Mouse (Mus musculus) monocyte, adult 2 months (primary cell): ENCODE results near the gene Olfr1258.
"Not testable (repeated sequence)": the region's sequence is repeated elsewhere in the genome, so short reads cannot be mapped to it uniquely, and the experiment has no call there.

ENCODE experiments used
- DNase-seq, 2 experiments: peaks; one replicate each; pipeline ENCODE4 v3.0.0; 2022; ENCODE audit warnings: low spot score in 2 of 2, low read depth in 1 of 2

Olfr1258 gene

DNA sequence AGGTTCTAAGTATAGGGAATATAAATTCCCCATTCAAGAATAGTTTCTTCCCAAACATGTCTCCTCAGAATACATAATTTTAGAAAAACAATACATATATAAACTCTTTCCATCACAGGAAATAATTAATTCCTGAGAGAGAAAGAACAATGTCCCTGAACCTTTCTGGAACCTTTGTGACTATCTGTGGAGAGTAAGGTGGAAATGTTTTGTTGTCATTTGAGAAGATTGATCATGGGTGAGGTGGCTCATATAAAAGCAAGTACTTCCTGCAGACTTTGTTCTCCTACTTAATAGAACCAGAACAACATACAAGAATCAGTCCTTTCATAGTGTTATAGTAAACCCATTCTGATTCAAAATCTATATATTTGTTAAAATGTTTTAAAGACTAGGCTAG is at the start of gene Olfr1258:
Gene Olfr1258, plus strand, starts transcription at position 301 of the 400 bp plus-strand sequence.
- DNase-seq, result no peak

DNA sequence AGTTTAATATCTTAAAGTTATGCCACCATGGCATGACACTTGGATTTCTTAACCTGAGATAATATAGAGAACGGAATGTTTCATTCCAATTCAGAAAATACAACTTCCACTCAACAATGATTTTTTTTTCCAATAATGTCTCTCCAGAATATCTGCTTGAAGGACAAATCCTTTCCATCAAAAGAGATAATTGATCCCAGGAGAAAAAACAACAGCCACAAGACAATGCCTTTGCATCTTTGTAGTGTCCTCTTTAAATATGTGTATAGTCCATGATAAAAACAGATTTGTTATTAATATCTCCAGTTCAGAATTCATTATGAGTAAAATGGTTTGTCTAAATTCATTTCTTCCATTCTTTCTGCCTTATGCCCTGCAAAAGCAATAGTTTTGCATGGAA is 49.0 kb upstream of the Olfr1258 start, which contains the start of gene Olfr1257:
Gene Olfr1257, plus strand, starts transcription at position 301 of the 400 bp plus-strand sequence.
- DNase-seq, result no peak

DNA sequence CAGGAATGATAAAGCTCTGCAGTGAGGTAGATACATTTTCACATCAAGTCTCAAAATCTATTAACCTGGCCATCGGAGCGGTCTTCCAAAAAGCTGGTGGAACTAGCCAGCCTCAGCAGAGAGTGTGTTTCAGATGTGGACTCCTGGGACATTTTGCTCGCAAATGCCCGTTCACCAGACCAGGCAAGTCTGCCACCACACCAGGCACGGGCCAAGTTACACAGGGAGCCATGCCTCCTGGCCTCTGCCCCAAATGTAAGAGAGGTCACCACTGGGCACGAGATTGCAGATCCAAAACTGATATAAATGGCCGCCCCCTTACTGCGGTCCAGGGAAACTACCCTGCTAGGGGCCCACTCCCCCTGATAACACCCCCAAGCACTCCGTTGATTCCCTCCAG is 14.5 kb upstream of the Olfr1258 start:
- DNase-seq, result not testable (repeated sequence)

DNA sequence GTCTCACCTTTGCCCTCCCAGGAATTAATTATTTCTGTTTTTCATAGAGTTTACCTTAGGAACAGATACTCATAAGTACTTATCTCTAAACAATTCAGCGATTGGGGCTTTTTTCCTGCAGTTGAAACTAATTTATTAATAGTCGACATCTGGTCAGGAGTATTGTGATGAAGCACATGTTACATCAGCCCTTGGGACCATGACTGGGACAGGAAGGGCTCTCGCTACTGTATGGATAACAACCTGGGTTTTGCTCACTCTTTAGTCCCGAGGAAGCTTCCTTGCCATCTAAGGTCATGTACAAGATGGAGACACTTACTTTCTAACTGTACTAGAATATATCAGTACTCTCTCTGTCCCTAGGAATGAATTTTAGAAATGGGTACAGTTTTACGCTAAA is 21.5 kb downstream of the Olfr1258 start, which contains the start of gene Olfr1259:
Gene Olfr1259, minus strand, starts transcription at position 101 of the 400 bp plus-strand sequence.
- DNase-seq, result no peak

DNA sequence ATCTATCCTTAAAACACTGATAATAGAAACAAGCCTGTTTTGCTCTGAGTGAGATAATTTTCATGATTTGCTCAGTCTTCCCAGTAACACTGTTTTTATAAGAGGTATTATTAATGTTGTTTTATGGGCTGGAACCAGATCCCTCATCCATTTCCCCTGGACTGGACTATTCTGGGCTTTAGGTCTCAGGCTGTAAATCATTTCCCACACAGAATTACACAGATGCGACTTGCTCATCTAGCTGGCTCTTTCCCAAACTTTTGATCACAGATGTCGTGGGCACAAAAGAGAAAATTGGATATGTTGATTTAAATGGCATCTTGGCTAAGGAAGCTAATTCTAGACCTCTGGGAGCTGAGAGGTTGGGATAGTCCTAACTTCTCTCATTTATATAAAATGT is 47.1 kb downstream of the Olfr1258 start, which contains the start of gene Olfr1260:
Gene Olfr1260, plus strand, starts transcription at position 157 of the 400 bp plus-strand sequence.
- DNase-seq, result no peak

DNA sequence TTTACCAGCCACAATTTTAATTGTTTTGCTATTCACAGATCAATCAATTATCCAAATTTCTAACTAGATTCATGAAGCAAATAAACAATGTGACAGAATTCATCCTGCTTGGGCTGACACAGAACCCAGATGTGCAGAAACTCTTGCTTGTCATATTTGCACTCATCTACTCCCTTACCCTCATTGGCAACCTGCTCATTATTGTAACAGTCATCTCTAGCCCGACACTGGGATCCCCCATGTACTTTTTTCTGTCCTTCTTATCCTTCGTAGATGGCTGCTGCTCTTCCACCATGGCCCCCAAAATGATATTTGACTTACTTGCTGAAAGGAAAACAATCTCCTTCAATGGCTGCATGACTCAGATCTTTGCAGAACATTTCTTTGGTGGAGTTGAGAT is 50.6 kb downstream of the Olfr1258 start:
- DNase-seq, result no peak
